28 mouse cellular contexts compared by ENCODE assay signal in the genomic region with DNA sequence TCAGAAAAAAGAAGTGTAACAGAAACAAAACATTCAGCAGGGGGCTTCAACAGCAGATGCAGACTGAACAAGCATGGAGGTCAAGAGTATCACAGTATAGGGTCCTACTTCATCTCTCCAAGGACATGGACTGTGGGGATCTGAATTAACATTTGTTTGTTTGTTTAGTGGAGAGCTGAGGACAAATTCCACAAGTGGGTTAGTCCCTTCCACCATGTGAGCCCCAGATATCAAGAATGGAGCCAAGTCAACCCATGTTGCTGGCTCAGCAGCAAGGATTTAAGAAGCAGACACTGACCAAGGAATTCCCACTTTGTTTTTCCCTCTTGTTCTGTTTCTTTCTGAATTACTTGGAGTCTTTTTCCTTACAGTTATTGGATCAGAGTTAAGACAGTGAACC.
"Had no signal": no experiment of that assay in that cellular context is flagged by ENCODE, and none has a peak within 500 bp of the region (broad histone marks: within the 10 kb centered on the region; RNA-seq: fewer than 3 reads in every experiment).

No protein-coding gene starts in this region.

- H3K4me2 ChIP-seq: embryonic facial prominence, embryonic 12.5 days; embryonic facial prominence, embryonic 13.5 days; embryonic facial prominence, embryonic 15.5 days; forebrain, embryonic 12.5 days; forebrain, embryonic 13.5 days; forebrain, embryonic 15.5 days had no signal

- H3K9ac ChIP-seq: embryonic facial prominence, embryonic 12.5 days; embryonic facial prominence, embryonic 13.5 days; embryonic facial prominence, embryonic 15.5 days; forebrain, embryonic 12.5 days; forebrain, embryonic 13.5 days; forebrain, embryonic 15.5 days; forebrain, postnatal 0 days had no signal

- H3K9me3 ChIP-seq: embryonic facial prominence, embryonic 10.5 days; embryonic facial prominence, embryonic 12.5 days; embryonic facial prominence, embryonic 13.5 days; embryonic facial prominence, embryonic 15.5 days; forebrain, embryonic 10.5 days; forebrain, embryonic 12.5 days; forebrain, embryonic 13.5 days; forebrain, embryonic 15.5 days had no signal

- H3K4me1 ChIP-seq: embryonic facial prominence, embryonic 13.5 days; embryonic facial prominence, embryonic 15.5 days had no signal

- ATAC-seq: forebrain, embryonic 13.5 days; forebrain, embryonic 14.5 days; forebrain, embryonic 15.5 days; forebrain, embryonic 16.5 days; forebrain, postnatal 0 days had no signal

- H3K4me3 ChIP-seq: embryonic facial prominence, embryonic 10.5 days; embryonic facial prominence, embryonic 12.5 days; embryonic facial prominence, embryonic 13.5 days; embryonic facial prominence, embryonic 15.5 days; erythroblast, embryonic 14.5 days; forebrain, embryonic 10.5 days; forebrain, embryonic 12.5 days; forebrain, embryonic 13.5 days; forebrain, embryonic 15.5 days; gastrocnemius, adult 2 months had no signal

- DNase-seq: cerebellum, adult 18-20 months; cerebellum, adult 2 months; cerebellum, adult 8-10 months; cerebellum, adult 9-10 months; cerebellum, adult 9-11 months; cerebellum, postnatal 10 days; cerebellum, postnatal 14 days; cerebellum, postnatal 25 days; cerebellum, postnatal 36 days; embryo, embryonic 11 days; forebrain, postnatal 0 days; gastrocnemius, adult 2 months; gastrocnemius, postnatal 10 days; gastrocnemius, postnatal 14 days; gastrocnemius, postnatal 25 days; gastrocnemius, postnatal 36 days; heart, adult 11 months had no signal

- H3K27ac ChIP-seq: embryonic facial prominence, embryonic 10.5 days; embryonic facial prominence, embryonic 12.5 days; embryonic facial prominence, embryonic 13.5 days; embryonic facial prominence, embryonic 15.5 days; forebrain, embryonic 10.5 days; forebrain, embryonic 12.5 days; forebrain, embryonic 13.5 days; forebrain, embryonic 15.5 days; gastrocnemius, adult 2 months had no signal

- H3K27me3 ChIP-seq: embryonic facial prominence, embryonic 12.5 days; embryonic facial prominence, embryonic 13.5 days; embryonic facial prominence, embryonic 15.5 days; forebrain, embryonic 12.5 days; forebrain, embryonic 13.5 days; forebrain, embryonic 15.5 days had no signal
